Mouse (Mus musculus): ENCODE measurements at regions not wholly inside any gene's neighbourhood (a gene's known extent, or its start where the extent isn't known, plus 50 kb on each side); places are given as distances from the start of the nearest gene placed in this dataset.

- DNase-seq (ENCODE audit: low read depth, low spot score), result no peak
These were observed 125.8 kb upstream of the Maf start for GRCm38 (mm10) chr8:115833391-115833790.

DNA sequence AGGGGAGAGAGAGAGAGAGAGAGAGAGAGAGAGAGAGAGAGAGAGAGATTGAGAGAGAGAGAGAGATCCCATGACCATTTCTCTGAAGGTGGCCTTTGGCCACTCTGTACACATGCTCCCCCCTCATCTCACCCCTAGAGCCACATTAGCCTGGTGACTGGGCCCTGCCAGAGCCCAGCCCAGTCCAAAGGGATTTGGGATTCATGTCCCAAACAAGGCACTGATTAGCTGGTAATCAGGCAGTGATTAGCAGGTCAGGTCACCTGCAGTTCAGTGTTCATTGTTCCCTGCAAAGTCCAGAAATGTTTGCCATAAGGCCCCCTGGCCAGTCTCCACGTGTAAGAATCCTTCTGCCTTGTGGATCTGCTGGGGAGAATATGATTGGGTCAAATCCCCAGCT is 124.1 kb upstream of the Maf start:
- DNase-seq (ENCODE audit: low read depth, low spot score), result no peak

DNA sequence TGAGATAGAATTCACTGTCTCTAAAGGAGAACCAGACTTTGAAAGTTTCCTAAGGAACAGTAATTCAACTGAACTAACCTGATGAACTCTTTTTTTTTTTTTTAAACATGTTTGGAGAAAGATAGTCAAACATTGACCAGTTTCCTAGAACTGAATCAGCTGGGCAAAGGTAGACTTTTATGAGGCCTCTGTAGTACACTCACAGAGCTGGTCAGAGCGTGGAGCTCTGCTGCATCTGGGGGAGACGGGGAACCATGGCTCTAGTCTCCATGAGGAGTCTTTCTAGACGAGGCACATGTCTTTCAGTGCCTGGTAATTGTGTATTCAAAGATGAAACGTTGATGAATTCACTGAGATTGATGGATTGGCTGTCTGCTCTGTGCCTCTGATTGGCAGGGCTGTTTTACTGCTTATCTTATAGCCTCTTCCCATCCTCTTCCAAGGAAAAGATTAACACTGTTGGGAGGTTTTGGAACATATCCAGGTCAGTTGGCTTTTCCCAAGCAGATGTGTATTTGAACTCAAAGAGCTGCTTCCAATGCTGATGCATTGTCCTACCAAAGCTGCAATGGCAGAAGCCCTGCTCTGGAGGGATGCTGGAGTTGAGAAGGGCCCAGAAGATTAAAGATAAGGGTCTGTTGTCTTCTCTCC is 122.5 kb upstream of the Maf start:
- DNase-seq (ENCODE audit: low read depth, low spot score), result no peak

DNA sequence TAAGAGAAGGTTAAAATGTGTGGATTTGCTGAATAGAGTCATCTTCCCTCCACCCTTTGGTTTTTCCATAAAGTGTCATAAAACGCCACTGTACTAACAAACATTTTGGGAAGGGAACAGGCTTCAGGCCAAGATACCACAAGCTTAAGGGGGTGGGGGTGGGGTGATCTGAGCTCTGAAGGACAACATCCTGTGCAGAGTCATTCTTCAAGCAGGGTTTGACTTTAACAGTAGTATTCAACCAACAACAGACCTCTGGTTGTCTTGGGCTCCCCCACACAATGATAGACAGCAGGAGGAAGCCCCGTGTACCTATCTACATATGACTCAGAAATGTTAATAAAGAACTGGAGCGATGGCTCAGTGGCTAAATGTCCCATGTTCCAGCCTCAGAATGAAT is 118.9 kb upstream of the Maf start:
- DNase-seq (ENCODE audit: low read depth, low spot score), result peak; percentile 57

DNA sequence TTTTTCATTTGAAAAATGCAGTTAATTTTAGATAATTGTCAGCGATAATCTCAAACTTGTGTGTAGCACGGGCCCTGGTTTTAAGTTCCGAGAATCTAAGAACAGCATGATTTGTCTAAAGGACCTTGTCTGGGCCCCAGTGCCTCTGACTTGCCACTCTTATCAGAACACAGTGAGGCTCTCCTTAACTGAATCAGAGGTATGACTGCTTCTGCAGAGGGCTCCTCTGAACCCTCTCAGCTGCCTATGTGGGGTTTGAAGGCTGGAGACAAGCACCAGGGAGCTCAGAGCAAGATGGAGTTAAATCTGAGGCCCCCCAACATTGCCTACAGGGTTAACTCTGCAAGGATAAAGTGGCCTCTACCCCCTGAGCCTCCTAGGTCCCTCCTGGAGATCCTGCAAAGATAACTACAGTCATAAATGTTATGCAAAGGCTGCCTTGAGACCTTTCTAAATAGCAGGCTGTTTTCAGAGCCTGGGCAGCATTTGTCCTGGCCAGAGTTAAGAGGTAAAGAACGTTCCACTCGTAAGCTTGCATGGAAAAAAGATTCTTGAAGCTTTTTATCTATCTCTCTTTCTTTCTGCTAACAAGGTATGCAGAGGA is 118.4 kb upstream of the Maf start:
- DNase-seq (ENCODE audit: low read depth, low spot score), result no peak

DNA sequence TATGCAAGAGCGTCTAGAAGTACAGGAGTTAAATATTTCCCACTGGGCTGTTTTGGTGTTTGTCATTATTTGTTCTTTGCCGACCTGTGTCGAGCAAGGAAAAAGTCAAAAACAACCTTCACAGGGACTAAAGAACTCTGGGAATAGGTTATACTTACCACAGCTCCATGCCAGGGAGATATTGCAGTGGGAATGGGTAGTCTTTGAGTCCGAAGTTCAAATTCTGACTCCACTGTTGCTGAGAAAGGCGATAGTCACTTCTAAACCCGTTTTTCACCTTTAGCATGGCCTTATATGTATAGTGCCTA is 116.8 kb upstream of the Maf start:
- DNase-seq (ENCODE audit: low read depth, low spot score), result no peak

GRCm38 (mm10) chr8:115823673-115824477 is 116.3 kb upstream of the Maf start:
- DNase-seq (ENCODE audit: low read depth, low spot score), result peak; percentile 25

GRCm38 (mm10) chr8:115813426-115813825 is 105.8 kb upstream of the Maf start:
- no peak for DNase-seq (ENCODE audit: low read depth, low spot score)

DNA sequence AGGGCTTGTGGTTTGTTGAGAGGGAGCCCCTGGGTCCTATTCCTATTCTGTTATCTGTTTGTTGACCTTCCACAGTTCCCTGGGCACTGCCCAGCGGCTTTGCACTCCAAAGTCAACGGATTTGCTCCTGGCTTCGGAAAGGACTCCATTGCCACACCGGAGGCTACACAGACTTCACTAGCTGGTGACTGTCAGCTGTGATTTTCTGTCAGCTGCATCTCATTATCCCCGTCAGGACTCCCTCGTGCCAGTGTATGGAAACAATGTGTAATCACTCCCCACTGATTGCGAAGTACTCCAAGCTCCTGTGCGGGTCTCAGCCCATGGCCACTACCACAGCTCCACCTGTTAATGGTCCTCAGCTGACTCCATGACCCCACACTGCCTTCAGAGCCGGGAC is 99.0 kb upstream of the Maf start:
- DNase-seq (ENCODE audit: low read depth, low spot score), result peak; percentile 54

DNA sequence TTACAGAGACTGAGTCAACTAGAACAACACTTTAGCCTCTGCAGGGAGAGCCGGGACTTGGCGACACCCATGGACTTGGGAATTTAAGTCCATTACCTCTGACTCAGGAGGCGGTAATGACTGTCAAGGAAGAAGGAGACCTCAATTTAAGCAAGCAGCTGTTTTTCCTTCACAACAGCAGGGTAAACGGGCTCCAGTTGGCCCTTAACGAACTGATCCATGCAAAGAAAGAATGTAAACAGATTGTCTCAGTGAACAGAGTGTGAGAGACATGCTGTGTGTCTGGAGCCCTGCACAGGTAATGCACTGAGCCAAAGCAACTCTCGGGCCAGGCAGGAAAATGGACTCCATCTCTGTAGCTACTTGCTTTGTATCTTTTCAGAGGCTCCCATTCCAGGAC is 98.5 kb upstream of the Maf start:
- peak; percentile 45 for DNase-seq (ENCODE audit: low read depth, low spot score)

- DNase-seq (ENCODE audit: low read depth, low spot score), result no peak
These were observed 86.0 kb upstream of the Maf start for GRCm38 (mm10) chr8:115793587-115793986.

DNA sequence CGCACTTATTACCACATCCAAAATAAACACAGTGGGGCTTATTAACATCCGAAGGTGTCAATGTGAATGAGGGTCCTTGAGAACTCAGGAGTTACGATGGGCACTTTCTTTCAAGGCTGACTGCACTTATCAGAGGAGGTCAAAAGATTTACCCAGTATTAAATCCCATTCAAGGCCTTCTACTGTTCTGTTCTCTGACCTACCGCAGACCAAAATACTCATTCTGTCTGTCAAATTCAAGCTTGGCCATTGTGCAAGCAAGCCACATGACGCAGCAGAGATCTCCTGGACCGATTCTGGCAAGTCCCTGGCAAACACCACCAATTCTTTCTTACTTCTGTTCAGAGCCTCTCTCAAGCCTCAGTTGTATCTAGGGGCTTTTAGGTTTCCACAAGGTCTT is 80.8 kb upstream of the Maf start:
- DNase-seq (ENCODE audit: low read depth, low spot score), result no peak

- DNase-seq (ENCODE audit: low read depth, low spot score), result no peak
These were observed 78.6 kb upstream of the Maf start for GRCm38 (mm10) chr8:115786185-115786584.

- no peak for DNase-seq (ENCODE audit: low read depth, low spot score)
These were observed 78.2 kb upstream of the Maf start for GRCm38 (mm10) chr8:115785769-115786168.

- peak; percentile 92 for DNase-seq (ENCODE audit: low read depth, low spot score)
These were observed 75.8 kb upstream of the Maf start for GRCm38 (mm10) chr8:115783364-115783763.

DNA sequence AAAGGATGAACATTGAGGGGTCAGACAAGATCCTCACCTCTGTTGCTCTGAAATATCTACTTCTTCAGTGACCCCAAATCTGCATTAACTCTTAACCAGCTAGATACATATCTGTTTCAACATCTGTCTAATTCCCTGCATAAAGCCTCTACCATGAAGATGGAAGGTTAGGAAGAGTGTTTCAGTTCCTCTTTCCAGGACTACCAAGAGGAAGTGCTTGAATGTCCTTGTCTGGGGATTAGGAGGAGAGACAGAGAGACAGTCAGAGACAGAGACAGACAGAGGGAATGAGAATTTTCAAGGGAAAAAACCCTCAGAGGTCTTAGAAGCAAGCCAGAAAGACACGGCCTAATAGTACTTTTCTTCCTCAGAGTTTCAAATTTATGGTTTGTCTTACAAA is 70.8 kb upstream of the Maf start:
- DNase-seq (ENCODE audit: low read depth, low spot score), result no peak

DNA sequence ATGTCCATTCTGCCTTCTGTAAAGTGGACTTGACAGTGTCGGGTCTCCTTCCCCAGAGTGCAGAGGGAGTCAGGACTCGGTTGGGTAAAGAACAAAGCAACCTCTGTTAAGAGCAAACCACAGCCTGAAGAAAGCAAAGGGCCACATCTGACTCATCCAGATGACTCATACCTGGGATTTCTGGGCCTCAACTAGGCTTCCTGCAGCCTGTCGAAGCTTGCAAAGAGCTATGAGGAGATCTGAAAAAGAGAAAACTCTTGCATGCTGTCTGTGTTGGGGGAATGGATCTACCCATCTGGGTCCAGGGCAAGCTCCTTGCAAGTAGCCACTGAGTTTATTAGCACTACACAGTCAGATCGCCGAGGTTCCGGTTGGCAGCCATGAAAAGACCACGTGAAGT is 63.5 kb upstream of the Maf start:
- DNase-seq (ENCODE audit: low read depth, low spot score), result peak; percentile 100

- no peak for DNase-seq (ENCODE audit: low read depth, low spot score)
These were observed 61.0 kb upstream of the Maf start for GRCm38 (mm10) chr8:115768631-115769030.

GRCm38 (mm10) chr8:115766218-115766898 is 58.8 kb upstream of the Maf start:
- peak; percentile 47 for DNase-seq (ENCODE audit: low read depth, low spot score)

DNA sequence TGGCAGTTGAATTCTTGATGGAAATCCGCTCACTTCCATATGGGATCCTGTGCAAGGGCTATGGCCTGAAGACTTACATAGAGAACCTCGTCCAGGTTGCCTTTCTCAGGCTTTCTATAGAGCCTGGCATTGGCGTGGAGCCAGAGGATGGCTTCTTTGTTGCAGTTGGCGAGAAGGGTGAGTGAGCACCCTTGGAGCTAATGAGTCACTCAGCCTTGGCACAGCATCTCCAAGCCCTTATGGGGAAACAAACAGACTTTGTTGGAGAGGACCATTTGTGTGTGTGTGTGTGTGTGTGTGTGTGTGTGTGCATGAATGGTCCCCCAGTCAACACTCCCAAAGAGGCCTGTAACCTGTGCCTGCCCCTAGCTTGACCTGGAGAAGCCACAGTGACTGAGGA is 57.0 kb upstream of the Maf start:
- DNase-seq (ENCODE audit: low read depth, low spot score), result peak; percentile 85

DNA sequence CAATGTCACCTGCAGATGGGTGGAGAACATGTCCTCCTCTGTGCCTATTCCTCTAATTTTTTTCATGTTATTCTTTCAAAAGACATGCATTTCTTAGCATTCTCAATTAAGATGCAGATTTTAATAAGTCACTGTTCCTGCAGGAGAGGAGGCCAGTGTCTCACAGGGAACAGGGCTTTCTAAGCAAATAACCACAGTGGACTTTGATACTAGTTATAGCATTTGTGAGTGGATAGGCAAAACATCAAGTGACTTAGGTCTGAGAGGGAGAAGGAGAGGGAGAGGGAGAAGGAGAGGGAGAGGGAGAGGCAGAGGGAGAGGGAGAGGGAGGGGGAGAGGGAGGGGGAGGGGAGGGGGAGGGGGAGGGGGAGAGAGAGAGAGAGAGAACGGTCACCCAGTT is 50.4 kb upstream of the Maf start:
- DNase-seq (ENCODE audit: low read depth, low spot score), result no peak

Measured in 3T3-L1 (cell line).